Mouse (Mus musculus): ENCODE measurements around the gene Bcat2. TPM values are rescaled to one million over a fixed set of nuclear protein-coding genes. Genes with fewer than 3 reads are reported as not detected.

Bcat2 gene
- polyA plus RNA-seq, 1 experiment: 54.1 TPM

DNA sequence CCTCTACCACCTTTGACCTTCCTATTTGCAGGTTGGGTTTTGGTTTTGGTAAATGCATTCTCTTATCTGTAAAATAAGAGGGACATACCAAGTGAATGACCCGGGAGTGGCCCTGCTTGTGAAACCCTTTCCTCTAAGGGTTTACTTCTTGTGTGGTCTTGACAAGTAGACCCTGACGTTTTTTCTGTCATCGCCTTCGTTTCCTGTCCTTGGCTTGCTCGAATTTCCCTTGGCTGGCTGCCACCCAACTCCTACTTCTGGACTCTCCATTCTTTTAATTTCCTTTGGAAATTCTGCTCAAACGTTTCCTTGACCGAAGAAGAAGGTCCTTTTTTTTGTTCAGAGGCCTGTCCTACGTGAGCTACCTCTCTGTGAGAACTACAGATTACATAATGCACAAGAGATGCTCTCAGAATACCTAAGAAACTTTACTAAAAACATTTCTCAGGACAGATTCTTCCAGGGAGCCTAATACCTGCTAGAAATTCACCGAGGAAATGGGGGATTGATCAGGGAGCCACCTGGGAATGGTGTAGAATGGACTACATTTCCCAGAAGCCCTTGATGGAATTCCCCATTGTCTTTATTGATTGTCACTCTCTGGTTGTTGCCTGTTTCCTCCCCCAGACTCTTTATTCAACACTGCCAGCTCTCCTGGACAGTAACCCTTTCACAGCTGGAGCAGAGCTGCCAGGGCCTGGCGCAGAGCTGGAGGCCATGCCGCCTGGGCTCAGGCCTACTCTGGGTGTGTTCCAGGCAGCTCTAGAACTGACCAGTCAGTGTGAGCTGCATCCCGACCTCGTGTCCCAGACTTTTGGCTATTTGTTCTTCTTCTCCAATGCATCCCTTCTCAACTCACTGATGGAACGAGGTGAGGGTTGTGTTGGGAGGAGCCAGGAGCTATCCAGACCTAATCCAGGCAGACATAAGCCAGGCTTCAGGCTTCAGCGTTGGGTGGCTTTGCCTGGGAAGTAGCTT is 66.0 kb downstream of the Bcat2 start:
- Histone ChIP-seq H3ac (ENCODE audit: control insufficient read depth, insufficient read length) (no peak overlapping the region), H3K4me3 (no peak overlapping the region), H3K27me3 (ENCODE audit: control insufficient read depth, insufficient read depth, insufficient read length) (no peaks in the 10 kb centered on the region), H3K79me2 (ENCODE audit: control insufficient read depth, insufficient read depth) (no peaks in the 10 kb centered on the region), H3K4me2 (ENCODE audit: low read depth) (no peak overlapping the region), H3K36me3 (ENCODE audit: control insufficient read depth, insufficient read depth) (no peaks in the 10 kb centered on the region)
- TF ChIP-seq MYOG (IDR thresholded peaks at IDR 0.05; ENCODE audit: control insufficient read depth in 1 of 3, insufficient read depth in 1 of 3, insufficient read length in 2 of 3, low read depth in 2 of 3) (no peak), TCF12 (IDR thresholded peaks at IDR 0.05; ENCODE audit: insufficient read depth, poor library complexity, severe bottlenecking) (no peak), POLR2A (IDR thresholded peaks at IDR 0.05; ENCODE audit: insufficient read length, low read depth) (no peak), E2F4 (IDR thresholded peaks at IDR 0.05; ENCODE audit: insufficient read depth) (no peak), CEBPB (IDR thresholded peaks at IDR 0.05; ENCODE audit: insufficient read depth, poor library complexity, severe bottlenecking) (no peak), POLR2AphosphoS2 (IDR thresholded peaks at IDR 0.05; ENCODE audit: insufficient read length, low read depth) (no peak), REST (IDR thresholded peaks at IDR 0.05; ENCODE audit: insufficient read depth, insufficient read length) (no peak), SRF (IDR thresholded peaks at IDR 0.05; ENCODE audit: control insufficient read depth, insufficient read length, low read depth) (no peak), MAX (IDR thresholded peaks at IDR 0.05; ENCODE audit: low read depth) (no peak), MYOD1 (IDR thresholded peaks at IDR 0.05; ENCODE audit: control insufficient read depth in 1 of 3, insufficient read length in 2 of 3, low read depth in 2 of 3) (no peak), TCF3 (IDR thresholded peaks at IDR 0.05; ENCODE audit: insufficient read length, low read depth) (no peak), USF1 (IDR thresholded peaks at IDR 0.05; ENCODE audit: low read depth) (no peak)

DNA sequence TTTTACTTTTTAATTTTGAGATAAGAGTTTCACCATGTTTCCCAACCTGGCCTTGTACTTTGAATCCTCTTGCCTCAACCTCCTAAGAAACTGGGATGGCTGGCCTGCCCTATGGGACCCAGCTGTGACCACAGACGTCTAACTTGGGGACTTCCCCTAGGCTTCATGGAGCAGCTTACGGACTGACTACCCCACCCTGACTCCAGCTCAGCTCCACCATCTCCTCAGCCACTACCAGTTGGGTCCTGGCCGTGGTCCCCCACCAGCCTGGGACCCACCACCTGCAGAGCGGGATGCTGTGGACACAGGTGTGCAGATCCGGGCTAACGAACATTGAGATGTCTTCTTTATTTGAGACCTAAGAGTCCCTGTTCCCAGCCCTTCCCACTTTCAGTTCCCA is 67.8 kb downstream of the Bcat2 start:
- Histone ChIP-seq H3ac (ENCODE audit: control insufficient read depth, insufficient read length) (no peak overlapping the region), H3K36me3 (ENCODE audit: control insufficient read depth, insufficient read depth) (no peaks in the 10 kb centered on the region), H3K79me2 (ENCODE audit: control insufficient read depth, insufficient read depth) (no peaks in the 10 kb centered on the region), H3K4me3 (no peak overlapping the region), H3K4me2 (ENCODE audit: low read depth) (no peak overlapping the region), H3K27me3 (ENCODE audit: control insufficient read depth, insufficient read depth, insufficient read length) (no peaks in the 10 kb centered on the region)
- no peak for TF ChIP-seq E2F4 (IDR thresholded peaks at IDR 0.05; ENCODE audit: insufficient read depth)
- no peak for TF ChIP-seq TCF12 (IDR thresholded peaks at IDR 0.05; ENCODE audit: insufficient read depth, poor library complexity, severe bottlenecking)

DNA sequence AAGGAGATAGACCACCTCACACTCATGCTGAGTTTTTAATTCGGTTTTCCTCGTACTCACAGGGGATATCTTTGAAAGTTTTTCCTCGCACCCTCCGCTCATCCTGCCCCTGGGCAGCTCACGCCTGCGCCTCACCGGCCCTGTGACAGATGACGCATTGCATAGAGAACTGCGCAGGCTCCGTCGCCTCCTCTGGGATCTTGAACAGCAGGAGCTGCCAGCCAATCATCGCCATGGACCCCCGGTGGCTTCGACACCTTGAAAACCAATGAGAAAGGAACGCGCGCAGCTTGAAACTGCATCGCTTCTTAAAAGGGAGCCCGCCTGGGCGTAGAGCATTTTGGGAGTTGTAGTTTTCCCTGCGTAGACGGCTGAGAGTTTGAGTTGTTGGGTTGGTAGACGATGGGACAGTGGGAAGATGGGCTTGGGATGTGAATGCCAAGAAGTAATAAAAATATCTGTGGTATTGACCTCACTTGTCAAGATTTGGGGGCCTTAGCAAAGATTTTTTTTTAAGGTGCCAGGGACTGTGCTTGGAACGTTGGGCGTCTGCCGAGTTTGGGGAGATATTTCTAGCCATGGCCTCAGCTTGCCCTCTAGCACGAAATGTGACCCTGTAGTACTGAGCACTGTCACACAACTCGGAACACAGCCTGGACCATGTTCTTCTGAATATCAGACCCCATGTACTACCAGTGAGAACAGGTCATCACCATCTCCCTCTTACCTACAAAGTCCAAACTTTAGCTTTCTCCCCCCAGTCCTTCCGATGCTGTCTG is 68.9 kb downstream of the Bcat2 start:
- Histone ChIP-seq H3K79me2 (ENCODE audit: control insufficient read depth, insufficient read depth) (no peaks in the 10 kb centered on the region), H3K36me3 (ENCODE audit: control insufficient read depth, insufficient read depth) (no peaks in the 10 kb centered on the region), H3K27me3 (ENCODE audit: control insufficient read depth, insufficient read depth, insufficient read length) (no peaks in the 10 kb centered on the region), H3ac (ENCODE audit: control insufficient read depth, insufficient read length) (no peak overlapping the region), H3K4me2 (ENCODE audit: low read depth) (peak overlapping the region; percentile 47), H3K4me3 (no peak overlapping the region)
- TF ChIP-seq POLR2AphosphoS2 (IDR thresholded peaks at IDR 0.05; ENCODE audit: insufficient read length, low read depth) (peak; percentile 24), POLR2A (IDR thresholded peaks at IDR 0.05; ENCODE audit: insufficient read length, low read depth) (peak; percentile 44), USF1 (IDR thresholded peaks at IDR 0.05; ENCODE audit: low read depth) (no peak), E2F4 (IDR thresholded peaks at IDR 0.05; ENCODE audit: insufficient read depth) (peak; percentile 90), MYOD1 (IDR thresholded peaks at IDR 0.05; ENCODE audit: control insufficient read depth in 1 of 3, insufficient read length in 2 of 3, low read depth in 2 of 3) (no peak)

Other genes starting within 250 kb of the Bcat2 start
- gene Trpm4, start 236.4 kb upstream of the Bcat2 start, polyA plus RNA-seq (2012; fragmentation: generic; extraction: Trizol): 27.3 TPM
- gene Hrc, start 234.9 kb upstream of the Bcat2 start, polyA plus RNA-seq (2012; fragmentation: generic; extraction: Trizol): 173 TPM
- 6.6 TPM for gene Ppfia3, start 203.1 kb upstream of the Bcat2 start, polyA plus RNA-seq (2012; fragmentation: generic; extraction: Trizol)
- gene Lin7b, start 199.6 kb upstream of the Bcat2 start, polyA plus RNA-seq (2012; fragmentation: generic; extraction: Trizol): 2.4 TPM
- 189 TPM for gene Snrnp70, start 174.4 kb upstream of the Bcat2 start, polyA plus RNA-seq (2012; fragmentation: generic; extraction: Trizol)
- gene Kcna7, start 164.5 kb upstream of the Bcat2 start, polyA plus RNA-seq (2012; fragmentation: generic; extraction: Trizol): 0.65 TPM
- 1.9 TPM for gene Ntf5, start 156.5 kb upstream of the Bcat2 start, polyA plus RNA-seq (2012; fragmentation: generic; extraction: Trizol)
- 0.07 TPM for gene Lhb, start 149.3 kb upstream of the Bcat2 start, polyA plus RNA-seq (2012; fragmentation: generic; extraction: Trizol)
- gene Gys1, start 135.3 kb upstream of the Bcat2 start, polyA plus RNA-seq (2012; fragmentation: generic; extraction: Trizol): 125 TPM
- 118 TPM for gene Ruvbl2, start 132.1 kb upstream of the Bcat2 start, polyA plus RNA-seq (2012; fragmentation: generic; extraction: Trizol)
- 2,413 TPM for gene Ftl1, start 110.3 kb upstream of the Bcat2 start, polyA plus RNA-seq (2012; fragmentation: generic; extraction: Trizol)
- gene Bax, start 103.3 kb upstream of the Bcat2 start, polyA plus RNA-seq (2012; fragmentation: generic; extraction: Trizol): 249 TPM
- gene Tulp2, start 88.3 kb upstream of the Bcat2 start, polyA plus RNA-seq (2012; fragmentation: generic; extraction: Trizol): 0.06 TPM
- not detected for gene Gm45808, start 83.3 kb upstream of the Bcat2 start, polyA plus RNA-seq (2012; fragmentation: generic; extraction: Trizol)
- 0.13 TPM for gene Dhdh, start 81.3 kb upstream of the Bcat2 start, polyA plus RNA-seq (2012; fragmentation: generic; extraction: Trizol)
- gene Nucb1, start 59.7 kb upstream of the Bcat2 start, polyA plus RNA-seq (2012; fragmentation: generic; extraction: Trizol): 135 TPM
- 306 TPM for gene Ppp1r15a, start 43.9 kb upstream of the Bcat2 start, polyA plus RNA-seq (2012; fragmentation: generic; extraction: Trizol)
- gene Plekha4, start 43.8 kb upstream of the Bcat2 start, polyA plus RNA-seq (2012; fragmentation: generic; extraction: Trizol): 2.6 TPM
- 1.9 TPM for gene Hsd17b14, start 15.3 kb upstream of the Bcat2 start, polyA plus RNA-seq (2012; fragmentation: generic; extraction: Trizol)
- 486 TPM for gene Fgf21, start 45.3 kb downstream of the Bcat2 start, polyA plus RNA-seq (2012; fragmentation: generic; extraction: Trizol)
- 3.8 TPM for gene Fut1, start 47.1 kb downstream of the Bcat2 start, polyA plus RNA-seq (2012; fragmentation: generic; extraction: Trizol)
- gene Izumo1, start 51.7 kb downstream of the Bcat2 start, polyA plus RNA-seq (2012; fragmentation: generic; extraction: Trizol): not detected
- gene Rasip1, start 57.3 kb downstream of the Bcat2 start, polyA plus RNA-seq (2012; fragmentation: generic; extraction: Trizol): 0.40 TPM
- gene Mamstr, start 69.8 kb downstream of the Bcat2 start, polyA plus RNA-seq (2012; fragmentation: generic; extraction: Trizol): 12.5 TPM
- 0.41 TPM for gene Fut2, start 96.2 kb downstream of the Bcat2 start, polyA plus RNA-seq (2012; fragmentation: generic; extraction: Trizol)
- gene Ntn5, start 113.9 kb downstream of the Bcat2 start, polyA plus RNA-seq (2012; fragmentation: generic; extraction: Trizol): 3.6 TPM
- gene Sec1, start 124.2 kb downstream of the Bcat2 start, polyA plus RNA-seq (2012; fragmentation: generic; extraction: Trizol): 0.41 TPM
- 3.6 TPM for gene Car11, start 129.7 kb downstream of the Bcat2 start, polyA plus RNA-seq (2012; fragmentation: generic; extraction: Trizol)
- gene Dbp, start 134.9 kb downstream of the Bcat2 start, polyA plus RNA-seq (2012; fragmentation: generic; extraction: Trizol): 26.2 TPM
- 3,224 TPM for gene Rpl18, start 145.3 kb downstream of the Bcat2 start, polyA plus RNA-seq (2012; fragmentation: generic; extraction: Trizol)
- gene Sphk2, start 147.8 kb downstream of the Bcat2 start, polyA plus RNA-seq (2012; fragmentation: generic; extraction: Trizol): 22.8 TPM
- gene Fam83e, start 151.1 kb downstream of the Bcat2 start, polyA plus RNA-seq (2012; fragmentation: generic; extraction: Trizol): 0.18 TPM
- not detected for gene Spaca4, start 155.7 kb downstream of the Bcat2 start, polyA plus RNA-seq (2012; fragmentation: generic; extraction: Trizol)
- 0.11 TPM for gene Lmtk3, start 213.6 kb downstream of the Bcat2 start, polyA plus RNA-seq (2012; fragmentation: generic; extraction: Trizol)
- 0.47 TPM for gene Sult2b1, start 214.5 kb downstream of the Bcat2 start, polyA plus RNA-seq (2012; fragmentation: generic; extraction: Trizol)
- 145 TPM for gene Cyth2, start 244.4 kb downstream of the Bcat2 start, polyA plus RNA-seq (2012; fragmentation: generic; extraction: Trizol)

All from myocyte (in vitro differentiated cells).